Mouse (Mus musculus) forebrain, embryonic 10.5 days (tissue): ENCODE measurements around the gene Mmp28. TPM values are rescaled to one million over a fixed set of nuclear protein-coding genes. Genes with fewer than 3 reads are reported as not detected.
A peak's percentile ranks its signal among the peaks of the same experiment; 100 is the strongest.

Source experiments
- DNase-seq: peaks from one replicate; pipeline ENCODE4 v3.0.0-alpha.2; 2017; ENCODE audit warnings: low spot score; ENCODE audit errors: extremely low spot score
- H3K27ac ChIP-seq: fragments of 300-500 bp; sonication (generic); 2 replicates; pipeline ENCODE4 v1.5.1; 2016; ENCODE audit warnings: mild to moderate bottlenecking
- H3K27me3 ChIP-seq: fragments of 300-500 bp; sonication (generic); 2 replicates; pipeline ENCODE4 v1.6.1; 2016; ENCODE audit warnings: mild to moderate bottlenecking; ENCODE audit not compliant: poor library complexity, severe bottlenecking
- H3K36me3 ChIP-seq: fragments of 300-500 bp; sonication (generic); replicated peaks from 2 replicates; pipeline ENCODE4 v1.6.1; 2016; ENCODE audit warnings: mild to moderate bottlenecking, moderate library complexity
- H3K4me1 ChIP-seq: fragments of 300-500 bp; sonication (generic); 2 replicates; pipeline ENCODE4 v1.6.1; 2016
- H3K4me3 ChIP-seq: fragments of 300-500 bp; sonication (generic); 2 replicates; pipeline ENCODE4 v1.5.1; 2016; ENCODE audit warnings: mild to moderate bottlenecking, moderate library complexity
- H3K9me3 ChIP-seq: fragments of 300-500 bp; sonication (generic); 2 replicates; pipeline ENCODE4 v1.6.1; 2016; ENCODE audit warnings: mild to moderate bottlenecking, moderate library complexity
- WGBS: fragments of 180-500 bp; shearing (Covaris S2); methylation state at CpG from one replicate; pipeline ENCODE4 v1.1.7; 2016; 5-methylcytosine and 5-hydroxymethylcytosine counted together
- polyA plus RNA-seq: library from polyadenylated mRNA; unstranded; fragments of >200 nt; fragmentation: Nextera tagmentation; extraction: Ambion mirVana; gene quantifications from 2 replicates; pipeline ENCODE4 v1.2.1, GENCODE M21; 2016

The Mmp28 gene
- polyA plus RNA-seq, 1 experiment from 2014 or later, result 1.1 TPM

GRCm38 (mm10) chr11:83442596-83443267 lies 20.1 kb downstream of the Mmp28 start:
- H3K27ac ChIP-seq, result no peak overlapping the region
- H3K4me3 ChIP-seq, result peak overlapping the region; percentile 38
- no peaks in the 10 kb centered on the region for H3K36me3 ChIP-seq
- 12% methylated on average over 29 of the region's 29 CpGs for WGBS
- DNase-seq, result peak; percentile 73
- 0 out of 2 replicates have a peak, but pooled peaks cover 4% of the 10 kb centered on the region for H3K9me3 ChIP-seq
- peaks cover 87% of the 10 kb centered on the region for H3K27me3 ChIP-seq
- peaks cover 50% of the 10 kb centered on the region for H3K4me1 ChIP-seq

- Histone ChIP-seq H3K36me3 (no peaks in the 10 kb centered on the region), H3K27me3 (peaks cover 72% of the 10 kb centered on the region), H3K9me3 (0 out of 2 replicates have a peak, but pooled peaks cover 4% of the 10 kb centered on the region), H3K27ac (no peak overlapping the region), H3K4me3 (no peak overlapping the region), H3K4me1 (peaks cover 45% of the 10 kb centered on the region)
- no peak for DNase-seq
- WGBS, result 43% methylated on average over 7 of the region's 7 CpGs
Observed at GRCm38 (mm10) chr11:83441235-83441634, 21.6 kb downstream of the Mmp28 start.

- under 1% methylated on average over 66 of the region's 75 CpGs for WGBS
Observed at GRCm38 (mm10) chr11:83440081-83441064, 22.5 kb downstream of the Mmp28 start.

GRCm38 (mm10) chr11:83439426-83440060 lies 23.3 kb downstream of the Mmp28 start:
- Histone ChIP-seq H3K27me3 (peaks cover 56% of the 10 kb centered on the region), H3K27ac (0 out of 2 replicates have a peak overlapping the region, but pooled peaks have one; percentile 78), H3K36me3 (no peaks in the 10 kb centered on the region), H3K4me3 (peak overlapping the region; percentile 73), H3K9me3 (no peaks in the 10 kb centered on the region), H3K4me1 (peaks cover 41% of the 10 kb centered on the region)
- WGBS, result 35% methylated on average over 11 of the region's 11 CpGs
- no peak for DNase-seq

More at GRCm38 (mm10) chr11:83440081-83441064, 22.5 kb downstream of the Mmp28 start:
- H3K36me3 ChIP-seq, result no peaks in the 10 kb centered on the region
- H3K9me3 ChIP-seq, result 0 out of 2 replicates have a peak, but pooled peaks cover 4% of the 10 kb centered on the region
- DNase-seq, result peak; percentile 88
- H3K4me1 ChIP-seq, result peaks cover 45% of the 10 kb centered on the region
- peaks cover 64% of the 10 kb centered on the region for H3K27me3 ChIP-seq
- peak overlapping the region; percentile 73 for H3K4me3 ChIP-seq
- peak overlapping the region; percentile 78 for H3K27ac ChIP-seq

GRCm38 (mm10) chr11:83437377-83437776 lies 25.5 kb downstream of the Mmp28 start, which contains the start of gene 1700020L24Rik:
Gene 1700020L24Rik (plus strand): TSS chr11:83437677.
- WGBS, result 87% methylated on average over 1 of the region's 1 CpGs
- no peaks in the 10 kb centered on the region for H3K36me3 ChIP-seq
- DNase-seq, result no peak

GRCm38 (mm10) chr11:83432533-83432932 lies 30.3 kb downstream of the Mmp28 start:
- Histone ChIP-seq H3K27me3 (peaks cover 24% of the 10 kb centered on the region), H3K4me1 (peaks cover 7% of the 10 kb centered on the region; the same call in 1 of the 2 replicates), H3K36me3 (no peaks in the 10 kb centered on the region), H3K27ac (no peak overlapping the region), H3K9me3 (no peaks in the 10 kb centered on the region), H3K4me3 (no peak overlapping the region)
- WGBS, result 80% methylated on average over 2 of the region's 2 CpGs
- DNase-seq, result no peak

More at GRCm38 (mm10) chr11:83437377-83437776, 25.5 kb downstream of the Mmp28 start, which contains the start of gene 1700020L24Rik:
- peaks cover 20% of the 10 kb centered on the region for H3K4me1 ChIP-seq
- H3K27ac ChIP-seq, result no peak within 1 kb of the TSS
- H3K27me3 ChIP-seq, result peaks cover 34% of the 10 kb centered on the region
- no peak within 1 kb of the TSS for H3K4me3 ChIP-seq
- no peaks in the 10 kb centered on the region for H3K9me3 ChIP-seq

GRCm38 (mm10) chr11:83429355-83429754 lies 33.5 kb downstream of the Mmp28 start, which contains the start of gene Gas2l2:
Gene Gas2l2 (minus strand): TSS chr11:83429455.
- H3K4me1 ChIP-seq, result peaks cover 16% of the 10 kb centered on the region; the same call in 1 of the 2 replicates
- H3K36me3 ChIP-seq, result no peaks in the 10 kb centered on the region
- H3K27ac ChIP-seq, result no peak within 1 kb of the TSS
- H3K4me3 ChIP-seq, result no peak within 1 kb of the TSS
- no peak for DNase-seq
- H3K27me3 ChIP-seq, result peaks cover 48% of the 10 kb centered on the region
- no peaks in the 10 kb centered on the region for H3K9me3 ChIP-seq
- 58% methylated on average over 5 of the region's 5 CpGs for WGBS

- no peak for DNase-seq
- Histone ChIP-seq H3K27me3 (peaks cover 60% of the 10 kb centered on the region), H3K4me1 (peaks cover 16% of the 10 kb centered on the region; the same call in 1 of the 2 replicates), H3K36me3 (no peaks in the 10 kb centered on the region), H3K9me3 (no peaks in the 10 kb centered on the region), H3K27ac (no peak overlapping the region), H3K4me3 (peak overlapping the region; percentile 12; the same call in 1 of the 2 replicates)
- WGBS, result 43% methylated on average over 17 of the region's 17 CpGs
Observed at GRCm38 (mm10) chr11:83426964-83427363, 35.9 kb downstream of the Mmp28 start.

- H3K9me3 ChIP-seq, result no peaks in the 10 kb centered on the region
- peaks cover 79% of the 10 kb centered on the region for H3K27me3 ChIP-seq
- WGBS, result 7% methylated on average over 8 of the region's 8 CpGs
- no peak overlapping the region for H3K4me3 ChIP-seq
- H3K36me3 ChIP-seq, result no peaks in the 10 kb centered on the region
- peak; percentile 74 for DNase-seq
- H3K4me1 ChIP-seq, result peaks cover 15% of the 10 kb centered on the region; the same call in 1 of the 2 replicates
- H3K27ac ChIP-seq, result no peak overlapping the region
Observed at GRCm38 (mm10) chr11:83424681-83425080, 38.2 kb downstream of the Mmp28 start.

GRCm38 (mm10) chr11:83421305-83421704 lies 41.6 kb downstream of the Mmp28 start:
- Histone ChIP-seq H3K4me3 (no peak overlapping the region), H3K27ac (no peak overlapping the region), H3K9me3 (no peaks in the 10 kb centered on the region), H3K27me3 (peaks cover 77% of the 10 kb centered on the region), H3K4me1 (peaks cover 25% of the 10 kb centered on the region), H3K36me3 (no peaks in the 10 kb centered on the region)
- 6% methylated on average over 9 of the region's 9 CpGs for WGBS
- DNase-seq, result peak; percentile 75

- Histone ChIP-seq H3K4me1 (peaks cover 30% of the 10 kb centered on the region), H3K4me3 (no peak overlapping the region), H3K27ac (no peak overlapping the region), H3K27me3 (peaks cover 75% of the 10 kb centered on the region), H3K9me3 (no peaks in the 10 kb centered on the region), H3K36me3 (no peaks in the 10 kb centered on the region)
- no peak for DNase-seq
- WGBS, result 42% methylated on average over 4 of the region's 4 CpGs
Observed at GRCm38 (mm10) chr11:83420338-83420737, 42.5 kb downstream of the Mmp28 start.

GRCm38 (mm10) chr11:83418566-83418965 lies 44.3 kb downstream of the Mmp28 start:
- WGBS, result 8% methylated on average over 38 of the region's 38 CpGs
- peak overlapping the region; percentile 33 for H3K4me3 ChIP-seq

More at GRCm38 (mm10) chr11:83418566-83418965, 44.3 kb downstream of the Mmp28 start:
- H3K4me1 ChIP-seq, result peaks cover 30% of the 10 kb centered on the region
- H3K27ac ChIP-seq, result no peak overlapping the region
- no peak for DNase-seq
- no peaks in the 10 kb centered on the region for H3K9me3 ChIP-seq
- H3K36me3 ChIP-seq, result no peaks in the 10 kb centered on the region
- peaks cover 73% of the 10 kb centered on the region for H3K27me3 ChIP-seq
